Mouse (Mus musculus): ENCODE data around the gene Rps25.

DNA sequence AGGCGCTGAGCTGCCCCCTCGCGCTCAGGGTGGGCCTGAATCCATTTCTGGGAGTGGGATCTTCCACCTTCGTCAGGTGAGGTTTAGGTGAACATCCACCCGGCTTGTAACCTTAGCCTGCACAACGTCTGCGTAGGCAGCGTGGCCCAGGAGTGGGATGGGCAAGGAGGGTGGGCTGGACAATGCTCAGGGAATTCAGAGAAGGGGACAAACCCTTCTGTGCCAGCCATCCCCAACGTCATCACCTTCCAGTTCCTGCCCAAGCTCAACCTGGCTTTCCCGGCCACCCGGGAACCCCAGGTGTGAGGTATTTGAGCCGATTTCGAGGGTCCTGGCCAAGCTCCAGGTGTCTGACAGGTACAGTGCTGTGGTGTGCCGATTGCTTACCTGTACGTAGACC, 27.1 kb upstream of the Rps25 start:
- no peak for TF ChIP-seq CTCF (IDR thresholded peaks at IDR 0.05; ENCODE audit: extremely low read depth, insufficient read depth, low read length)
- TF ChIP-seq POLR2A (IDR thresholded peaks at IDR 0.05; ENCODE audit: extremely low read depth, insufficient read depth, low read length) = no peak
